Mouse (Mus musculus): ENCODE data around the gene Coa4. TPM values are rescaled to one million over a fixed set of nuclear protein-coding genes. Genes with fewer than 3 reads are reported as not detected.
A peak's percentile ranks its signal among the peaks of the same experiment; 100 is the strongest.
"Not testable (repeated sequence)": the region's sequence is repeated elsewhere in the genome, so short reads cannot be mapped to it uniquely, and the experiment has no call there.

Gene Coa4
- polyA plus RNA-seq, 1 experiment from 2014 or later, result 20.8 TPM

GRCm38 (mm10) chr7:100559331-100559730 is 22.5 kb downstream of the Coa4 start:
- H3K36me3 ChIP-seq, result no peaks in the 10 kb centered on the region
- H3K4me1 ChIP-seq, result peaks cover 15% of the 10 kb centered on the region; the same call in 1 of the 2 replicates
- H3K27ac ChIP-seq (replicated peaks), result no peak overlapping the region
- WGBS, result 72% methylated on average over 4 of the region's 4 CpGs
- H3K4me2 ChIP-seq (replicated peaks), result no peak overlapping the region
- ATAC-seq (ENCODE audit: insufficient number of reproducible peaks, low FRiP score, low TSS enrichment, low read depth), result no peak
- no peak overlapping the region for H3K4me3 ChIP-seq (replicated peaks)
- H3K9me3 ChIP-seq (replicated peaks), result no peaks in the 10 kb centered on the region
- no peaks in the 10 kb centered on the region for H3K27me3 ChIP-seq
- H3K9ac ChIP-seq, result no peak overlapping the region

- H3K4me3 ChIP-seq (replicated peaks), result no peak overlapping the region
- ATAC-seq (ENCODE audit: insufficient number of reproducible peaks, low FRiP score, low TSS enrichment, low read depth), result no peak
- H3K9me3 ChIP-seq (replicated peaks), result no peaks in the 10 kb centered on the region
- no peak overlapping the region for H3K9ac ChIP-seq
- no peak overlapping the region for H3K4me2 ChIP-seq (replicated peaks)
- 57% methylated on average over 11 of the region's 11 CpGs for WGBS
- no peaks in the 10 kb centered on the region for H3K27me3 ChIP-seq
- peaks cover 8% of the 10 kb centered on the region; the same call in 1 of the 2 replicates for H3K36me3 ChIP-seq
- 0 out of 2 replicates have a peak overlapping the region, but pooled peaks have one; percentile 2 for H3K27ac ChIP-seq (replicated peaks)
- peaks cover 3% of the 10 kb centered on the region; the same call in 1 of the 2 replicates for H3K4me1 ChIP-seq
These were observed 25.2 kb downstream of the Coa4 start for GRCm38 (mm10) chr7:100561861-100562587.

- not testable (repeated sequence) for H3K9ac ChIP-seq; H3K9me3 ChIP-seq (replicated peaks); H3K4me2 ChIP-seq (replicated peaks); H3K4me1 ChIP-seq; H3K27me3 ChIP-seq; H3K4me3 ChIP-seq (replicated peaks); ATAC-seq (ENCODE audit: insufficient number of reproducible peaks, low FRiP score, low TSS enrichment, low read depth); H3K27ac ChIP-seq (replicated peaks)
- H3K36me3 ChIP-seq, result peaks cover 16% of the 10 kb centered on the region; the same call in 1 of the 2 replicates
- 80% methylated on average over 5 of the region's 5 CpGs for WGBS
These were observed 30.4 kb downstream of the Coa4 start for GRCm38 (mm10) chr7:100567238-100567637.

GRCm38 (mm10) chr7:100569907-100570306 is 33.0 kb downstream of the Coa4 start:
- Histone ChIP-seq H3K4me1 (no peaks in the 10 kb centered on the region), H3K27ac (replicated peaks) (no peak overlapping the region), H3K27me3 (no peaks in the 10 kb centered on the region), H3K36me3 (peaks cover 22% of the 10 kb centered on the region; the same call in 1 of the 2 replicates), H3K4me3 (replicated peaks) (no peak overlapping the region), H3K9ac (no peak overlapping the region), H3K4me2 (replicated peaks) (no peak overlapping the region), H3K9me3 (replicated peaks) (no peaks in the 10 kb centered on the region)
- no peak for ATAC-seq (ENCODE audit: insufficient number of reproducible peaks, low FRiP score, low TSS enrichment, low read depth)

- Histone ChIP-seq H3K36me3 (peaks cover 18% of the 10 kb centered on the region; the same call in 1 of the 2 replicates), H3K27me3 (no peaks in the 10 kb centered on the region), H3K9me3 (replicated peaks) (no peaks in the 10 kb centered on the region), H3K4me1 (no peaks in the 10 kb centered on the region), H3K4me3 (replicated peaks) (no peak overlapping the region), H3K4me2 (replicated peaks) (no peak overlapping the region), H3K9ac (no peak overlapping the region), H3K27ac (replicated peaks) (no peak overlapping the region)
- ATAC-seq (ENCODE audit: insufficient number of reproducible peaks, low FRiP score, low TSS enrichment, low read depth), result no peak
- 75% methylated on average over 3 of the region's 3 CpGs for WGBS
These were observed 34.3 kb downstream of the Coa4 start for GRCm38 (mm10) chr7:100570930-100571715.

GRCm38 (mm10) chr7:100572061-100572460 is 35.2 kb downstream of the Coa4 start:
- ATAC-seq (ENCODE audit: insufficient number of reproducible peaks, low FRiP score, low TSS enrichment, low read depth), result no peak
- 86% methylated on average over 4 of the region's 4 CpGs for WGBS
- H3K9ac ChIP-seq, result no peak overlapping the region
- no peak overlapping the region for H3K27ac ChIP-seq (replicated peaks)
- H3K4me1 ChIP-seq, result no peaks in the 10 kb centered on the region
- H3K9me3 ChIP-seq (replicated peaks), result no peaks in the 10 kb centered on the region
- peaks cover 18% of the 10 kb centered on the region; the same call in 1 of the 2 replicates for H3K36me3 ChIP-seq
- H3K4me3 ChIP-seq (replicated peaks), result no peak overlapping the region
- no peak overlapping the region for H3K4me2 ChIP-seq (replicated peaks)
- no peaks in the 10 kb centered on the region for H3K27me3 ChIP-seq

GRCm38 (mm10) chr7:100572704-100573103 is 35.8 kb downstream of the Coa4 start:
- 69% methylated on average over 4 of the region's 4 CpGs for WGBS
- no peak overlapping the region for H3K9ac ChIP-seq
- peaks cover 16% of the 10 kb centered on the region; the same call in 1 of the 2 replicates for H3K36me3 ChIP-seq
- no peaks in the 10 kb centered on the region for H3K4me1 ChIP-seq
- no peak for ATAC-seq (ENCODE audit: insufficient number of reproducible peaks, low FRiP score, low TSS enrichment, low read depth)
- H3K9me3 ChIP-seq (replicated peaks), result no peaks in the 10 kb centered on the region
- H3K4me3 ChIP-seq (replicated peaks), result no peak overlapping the region
- H3K27ac ChIP-seq (replicated peaks), result no peak overlapping the region
- no peak overlapping the region for H3K4me2 ChIP-seq (replicated peaks)
- no peaks in the 10 kb centered on the region for H3K27me3 ChIP-seq

GRCm38 (mm10) chr7:100578794-100579193 is 41.9 kb downstream of the Coa4 start:
- H3K4me3 ChIP-seq (replicated peaks), result no peak overlapping the region
- ATAC-seq (ENCODE audit: insufficient number of reproducible peaks, low FRiP score, low TSS enrichment, low read depth), result no peak
- WGBS, result 80% methylated on average over 2 of the region's 2 CpGs
- no peak overlapping the region for H3K9ac ChIP-seq
- H3K4me1 ChIP-seq, result no peaks in the 10 kb centered on the region
- H3K4me2 ChIP-seq (replicated peaks), result no peak overlapping the region
- H3K27me3 ChIP-seq, result no peaks in the 10 kb centered on the region
- H3K9me3 ChIP-seq (replicated peaks), result no peaks in the 10 kb centered on the region
- 0 out of 2 replicates have a peak, but pooled peaks cover 3% of the 10 kb centered on the region for H3K36me3 ChIP-seq
- H3K27ac ChIP-seq (replicated peaks), result no peak overlapping the region

GRCm38 (mm10) chr7:100582235-100582634 is 45.4 kb downstream of the Coa4 start:
- Histone ChIP-seq H3K4me3 (replicated peaks) (peak overlapping the region; percentile 58), H3K36me3 (no peaks in the 10 kb centered on the region), H3K4me1 (no peaks in the 10 kb centered on the region), H3K9ac (peak overlapping the region; percentile 63), H3K9me3 (replicated peaks) (no peaks in the 10 kb centered on the region), H3K27me3 (no peaks in the 10 kb centered on the region), H3K4me2 (replicated peaks) (peak overlapping the region; percentile 59), H3K27ac (replicated peaks) (no peak overlapping the region)
- 38% methylated on average over 7 of the region's 7 CpGs for WGBS
- ATAC-seq (ENCODE audit: insufficient number of reproducible peaks, low FRiP score, low TSS enrichment, low read depth), result no peak

GRCm38 (mm10) chr7:100582727-100583236 is 45.9 kb downstream of the Coa4 start:
- no peaks in the 10 kb centered on the region for H3K36me3 ChIP-seq

GRCm38 (mm10) chr7:100589816-100590215 is 52.9 kb downstream of the Coa4 start:
- Histone ChIP-seq H3K9ac (no peak overlapping the region), H3K27me3 (no peaks in the 10 kb centered on the region), H3K27ac (replicated peaks) (peak overlapping the region; percentile 34), H3K4me2 (replicated peaks) (no peak overlapping the region), H3K9me3 (replicated peaks) (no peaks in the 10 kb centered on the region), H3K4me3 (replicated peaks) (no peak overlapping the region), H3K4me1 (no peaks in the 10 kb centered on the region), H3K36me3 (no peaks in the 10 kb centered on the region)
- ATAC-seq (ENCODE audit: insufficient number of reproducible peaks, low FRiP score, low TSS enrichment, low read depth), result no peak
- WGBS, result 49% methylated on average over 1 of the region's 1 CpGs

More at GRCm38 (mm10) chr7:100582727-100583236, 45.9 kb downstream of the Coa4 start:
- under 1% methylated on average over 31 of the region's 31 CpGs for WGBS
- Histone ChIP-seq H3K27ac (replicated peaks) (peak overlapping the region; percentile 86), H3K9me3 (replicated peaks) (no peaks in the 10 kb centered on the region), H3K27me3 (no peaks in the 10 kb centered on the region), H3K9ac (peak overlapping the region; percentile 63), H3K4me3 (replicated peaks) (peak overlapping the region; percentile 58), H3K4me2 (replicated peaks) (peak overlapping the region; percentile 59), H3K4me1 (no peaks in the 10 kb centered on the region)
- ATAC-seq (ENCODE audit: insufficient number of reproducible peaks, low FRiP score, low TSS enrichment, low read depth), result peak; percentile 82

All from embryonic facial prominence, embryonic 15.5 days (tissue).